Mouse (Mus musculus): ENCODE results near the gene Serpinf2. TPM values are rescaled to one million over a fixed set of nuclear protein-coding genes. Genes with fewer than 3 reads are reported as not detected.

Serpinf2 gene
- polyA plus RNA-seq, 1 experiment: 126 TPM

- no peak overlapping the region for H3K4me3 ChIP-seq (ENCODE audit: insufficient read depth, low read depth, low read length)
- no peak overlapping the region for H3K27ac ChIP-seq (ENCODE audit: insufficient read depth, low read depth, low read length)
- no peaks in the 10 kb centered on the region for H3K27me3 ChIP-seq (replicated peaks; ENCODE audit: control insufficient read depth, insufficient read depth, low read length)
- TF ChIP-seq POLR2A (IDR thresholded peaks at IDR 0.05; ENCODE audit: low read depth, low read length) (no peak), CTCF (conservative IDR thresholded peaks at IDR 0.05; ENCODE audit: insufficient read depth, insufficient read length, low read depth, low read length) (no peak)
- peaks cover 16% of the 10 kb centered on the region for H3K36me3 ChIP-seq (ENCODE audit: control insufficient read depth, insufficient read depth, low read length)
- H3K4me1 ChIP-seq (ENCODE audit: control insufficient read depth, insufficient read depth, low read length): peaks cover 20% of the 10 kb centered on the region; the same call in 1 of the 2 replicates
- 73% methylated on average over 4 of the region's 4 CpGs for WGBS
- DNase-seq: peak; percentile 55
These were observed 29.9 kb upstream of the Serpinf2 start for GRCm38 (mm10) chr11:75469261-75469660.

GRCm38 (mm10) chr11:75468410-75468809, 29.0 kb upstream of the Serpinf2 start:
- TF ChIP-seq CTCF (conservative IDR thresholded peaks at IDR 0.05; ENCODE audit: insufficient read depth, insufficient read length, low read depth, low read length): no peak
- TF ChIP-seq POLR2A (IDR thresholded peaks at IDR 0.05; ENCODE audit: low read depth, low read length): no peak
- 47% methylated on average over 7 of the region's 7 CpGs for WGBS
- peak; percentile 59 for DNase-seq
- Histone ChIP-seq H3K4me3 (ENCODE audit: insufficient read depth, low read depth, low read length) (no peak overlapping the region), H3K4me1 (ENCODE audit: control insufficient read depth, insufficient read depth, low read length) (peaks cover 23% of the 10 kb centered on the region), H3K36me3 (ENCODE audit: control insufficient read depth, insufficient read depth, low read length) (peaks cover 16% of the 10 kb centered on the region), H3K27ac (ENCODE audit: insufficient read depth, low read depth, low read length) (no peak overlapping the region), H3K27me3 (replicated peaks; ENCODE audit: control insufficient read depth, insufficient read depth, low read length) (no peaks in the 10 kb centered on the region)

GRCm38 (mm10) chr11:75467512-75468215, 28.3 kb upstream of the Serpinf2 start:
- WGBS: 18% methylated on average over 19 of the region's 19 CpGs
- H3K27ac ChIP-seq (ENCODE audit: insufficient read depth, low read depth, low read length): no peak overlapping the region
- TF ChIP-seq CTCF (conservative IDR thresholded peaks at IDR 0.05; ENCODE audit: insufficient read depth, insufficient read length, low read depth, low read length): no peak
- no peak for TF ChIP-seq POLR2A (IDR thresholded peaks at IDR 0.05; ENCODE audit: low read depth, low read length)

GRCm38 (mm10) chr11:75466731-75467505, 27.5 kb upstream of the Serpinf2 start:
- H3K27ac ChIP-seq (ENCODE audit: insufficient read depth, low read depth, low read length): no peak overlapping the region
- H3K36me3 ChIP-seq (ENCODE audit: control insufficient read depth, insufficient read depth, low read length): peaks cover 16% of the 10 kb centered on the region
- no peak overlapping the region for H3K4me3 ChIP-seq (ENCODE audit: insufficient read depth, low read depth, low read length)
- H3K27me3 ChIP-seq (replicated peaks; ENCODE audit: control insufficient read depth, insufficient read depth, low read length): no peaks in the 10 kb centered on the region
- no peak for DNase-seq
- TF ChIP-seq POLR2A (IDR thresholded peaks at IDR 0.05; ENCODE audit: low read depth, low read length) (peak; percentile 10), CTCF (conservative IDR thresholded peaks at IDR 0.05; ENCODE audit: insufficient read depth, insufficient read length, low read depth, low read length) (peak; percentile 34; the same call in 1 of the 2 replicates)
- WGBS: 97% methylated on average over 4 of the region's 4 CpGs
- H3K4me1 ChIP-seq (ENCODE audit: control insufficient read depth, insufficient read depth, low read length): peaks cover 27% of the 10 kb centered on the region

More at GRCm38 (mm10) chr11:75467512-75468215, 28.3 kb upstream of the Serpinf2 start:
- Histone ChIP-seq H3K27me3 (replicated peaks; ENCODE audit: control insufficient read depth, insufficient read depth, low read length) (no peaks in the 10 kb centered on the region), H3K36me3 (ENCODE audit: control insufficient read depth, insufficient read depth, low read length) (peaks cover 16% of the 10 kb centered on the region), H3K4me3 (ENCODE audit: insufficient read depth, low read depth, low read length) (peak overlapping the region; percentile 34), H3K4me1 (ENCODE audit: control insufficient read depth, insufficient read depth, low read length) (peaks cover 27% of the 10 kb centered on the region)
- DNase-seq: peak; percentile 80

- Histone ChIP-seq H3K36me3 (ENCODE audit: control insufficient read depth, insufficient read depth, low read length) (peaks cover 16% of the 10 kb centered on the region), H3K4me1 (ENCODE audit: control insufficient read depth, insufficient read depth, low read length) (peaks cover 28% of the 10 kb centered on the region), H3K27ac (ENCODE audit: insufficient read depth, low read depth, low read length) (no peak overlapping the region), H3K27me3 (replicated peaks; ENCODE audit: control insufficient read depth, insufficient read depth, low read length) (no peaks in the 10 kb centered on the region), H3K4me3 (ENCODE audit: insufficient read depth, low read depth, low read length) (no peak overlapping the region)
- TF ChIP-seq CTCF (conservative IDR thresholded peaks at IDR 0.05; ENCODE audit: insufficient read depth, insufficient read length, low read depth, low read length) (no peak), POLR2A (IDR thresholded peaks at IDR 0.05; ENCODE audit: low read depth, low read length) (no peak)
- WGBS: 88% methylated on average over 6 of the region's 6 CpGs
- DNase-seq: no peak
These were observed 25.7 kb upstream of the Serpinf2 start for GRCm38 (mm10) chr11:75465051-75465450.

- Histone ChIP-seq H3K27me3 (replicated peaks; ENCODE audit: control insufficient read depth, insufficient read depth, low read length) (no peaks in the 10 kb centered on the region), H3K4me3 (ENCODE audit: insufficient read depth, low read depth, low read length) (no peak overlapping the region), H3K4me1 (ENCODE audit: control insufficient read depth, insufficient read depth, low read length) (peaks cover 34% of the 10 kb centered on the region), H3K27ac (ENCODE audit: insufficient read depth, low read depth, low read length) (no peak overlapping the region), H3K36me3 (ENCODE audit: control insufficient read depth, insufficient read depth, low read length) (peaks cover 16% of the 10 kb centered on the region)
- no peak for TF ChIP-seq POLR2A (IDR thresholded peaks at IDR 0.05; ENCODE audit: low read depth, low read length)
- TF ChIP-seq CTCF (conservative IDR thresholded peaks at IDR 0.05; ENCODE audit: insufficient read depth, insufficient read length, low read depth, low read length): no peak
- DNase-seq: no peak
- 80% methylated on average over 6 of the region's 6 CpGs for WGBS
These were observed 25.0 kb upstream of the Serpinf2 start for GRCm38 (mm10) chr11:75464417-75464816.

- peaks cover 40% of the 10 kb centered on the region for H3K4me1 ChIP-seq (ENCODE audit: control insufficient read depth, insufficient read depth, low read length)
- H3K27ac ChIP-seq (ENCODE audit: insufficient read depth, low read depth, low read length): peak overlapping the region; percentile 73
- H3K36me3 ChIP-seq (ENCODE audit: control insufficient read depth, insufficient read depth, low read length): peaks cover 16% of the 10 kb centered on the region
- peak; percentile 19 for DNase-seq
- H3K27me3 ChIP-seq (replicated peaks; ENCODE audit: control insufficient read depth, insufficient read depth, low read length): no peaks in the 10 kb centered on the region
- WGBS: 20% methylated on average over 4 of the region's 4 CpGs
- TF ChIP-seq POLR2A (IDR thresholded peaks at IDR 0.05; ENCODE audit: low read depth, low read length): no peak
- TF ChIP-seq CTCF (conservative IDR thresholded peaks at IDR 0.05; ENCODE audit: insufficient read depth, insufficient read length, low read depth, low read length): no peak
- peak overlapping the region; percentile 37 for H3K4me3 ChIP-seq (ENCODE audit: insufficient read depth, low read depth, low read length)
These were observed 24.2 kb upstream of the Serpinf2 start for GRCm38 (mm10) chr11:75463624-75464023.

All from kidney, adult 2 months (tissue).